Mouse (Mus musculus): ENCODE data around the gene Tcp11l2.

The Tcp11l2 gene

GRCm38 (mm10) chr10:84576395-84577070 lies at the start of gene Tcp11l2:
Tcp11l2 (plus strand) TSS chr10:84576626.
- peak; percentile 87 for DNase-seq (ENCODE audit: low read depth)

GRCm38 (mm10) chr10:84527070-84527469 lies 49.4 kb upstream of the Tcp11l2 start:
- no peak for DNase-seq (ENCODE audit: low read depth)

- no peak for DNase-seq (ENCODE audit: low read depth)
These were observed 48.8 kb upstream of the Tcp11l2 start for GRCm38 (mm10) chr10:84527631-84528030.

GRCm38 (mm10) chr10:84530388-84530787 lies 46.0 kb upstream of the Tcp11l2 start:
- DNase-seq (ENCODE audit: low read depth) = peak; percentile 22

GRCm38 (mm10) chr10:84531576-84531975 lies 44.9 kb upstream of the Tcp11l2 start:
- no peak for DNase-seq (ENCODE audit: low read depth)

GRCm38 (mm10) chr10:84532191-84532889 lies 44.1 kb upstream of the Tcp11l2 start:
- peak; percentile 82 for DNase-seq (ENCODE audit: low read depth)

- DNase-seq (ENCODE audit: low read depth) = peak; percentile 19
These were observed 43.2 kb upstream of the Tcp11l2 start for GRCm38 (mm10) chr10:84532911-84533882.

GRCm38 (mm10) chr10:84533912-84534671 lies 42.3 kb upstream of the Tcp11l2 start, which contains the start of gene Ckap4:
Ckap4 (minus strand) TSS chr10:84534062.
- DNase-seq (ENCODE audit: low read depth) = peak; percentile 35

GRCm38 (mm10) chr10:84535458-84535857 lies 41.0 kb upstream of the Tcp11l2 start:
- DNase-seq (ENCODE audit: low read depth) = no peak

- no peak for DNase-seq (ENCODE audit: low read depth)
These were observed 40.6 kb upstream of the Tcp11l2 start for GRCm38 (mm10) chr10:84535859-84536258.

GRCm38 (mm10) chr10:84539651-84540050 lies 36.8 kb upstream of the Tcp11l2 start:
- no peak for DNase-seq (ENCODE audit: low read depth)

GRCm38 (mm10) chr10:84542802-84543658 lies 33.4 kb upstream of the Tcp11l2 start:
- DNase-seq (ENCODE audit: low read depth) = no peak

- DNase-seq (ENCODE audit: low read depth) = no peak
These were observed 31.4 kb upstream of the Tcp11l2 start for GRCm38 (mm10) chr10:84544841-84545610.

- no peak for DNase-seq (ENCODE audit: low read depth)
These were observed 27.1 kb upstream of the Tcp11l2 start for GRCm38 (mm10) chr10:84549146-84549919.

GRCm38 (mm10) chr10:84549920-84550293 lies 26.5 kb upstream of the Tcp11l2 start:
- DNase-seq (ENCODE audit: low read depth) = no peak

GRCm38 (mm10) chr10:84551846-84552245 lies 24.6 kb upstream of the Tcp11l2 start:
- no peak for DNase-seq (ENCODE audit: low read depth)

- no peak for DNase-seq (ENCODE audit: low read depth)
These were observed 23.9 kb upstream of the Tcp11l2 start for GRCm38 (mm10) chr10:84552477-84552876.

- no peak for DNase-seq (ENCODE audit: low read depth)
These were observed 22.0 kb upstream of the Tcp11l2 start for GRCm38 (mm10) chr10:84554291-84555009.
